Mouse (Mus musculus) lung, postnatal 36 days (tissue): ENCODE results near the gene Tbcd.
"Not testable (repeated sequence)": the region's sequence is repeated elsewhere in the genome, so short reads cannot be mapped to it uniquely, and the experiment has no call there.

ENCODE experiments used
- DNase-seq: peaks from one replicate; pipeline ENCODE4 v3.0.0; 2022; ENCODE audit warnings: mixed read lengths

The Tbcd gene

DNA sequence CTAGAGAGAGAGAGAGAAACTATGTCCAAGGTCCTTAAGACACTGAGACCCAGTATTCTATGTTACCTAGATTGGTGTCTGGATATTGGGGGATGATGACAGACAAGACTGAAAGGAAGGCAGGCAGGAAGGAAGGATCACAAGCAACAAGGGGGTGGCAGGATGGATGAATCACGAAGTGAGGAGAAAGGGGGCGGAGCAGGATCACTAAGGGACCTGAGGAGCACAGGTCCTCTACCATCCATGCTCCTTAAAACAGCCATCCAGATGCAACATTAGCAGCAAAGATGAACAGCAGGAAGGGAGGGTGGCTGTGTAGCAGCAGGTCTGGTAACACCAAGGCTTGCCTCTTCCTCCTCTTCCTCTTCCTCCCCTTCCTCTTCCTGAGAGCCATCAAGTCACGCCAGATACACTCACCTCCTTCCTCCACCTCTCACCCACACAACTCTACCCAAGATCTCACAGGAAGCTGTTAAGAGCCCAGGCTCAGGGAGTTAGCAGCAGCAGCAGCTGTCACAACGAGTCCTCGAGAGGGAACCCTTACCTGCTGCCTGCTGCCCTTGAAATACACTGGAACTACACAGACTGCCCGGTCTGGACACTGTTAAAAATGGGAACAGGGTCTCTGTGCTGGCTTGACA lies 203.5 kb downstream of the Tbcd start:
- no peak for DNase-seq

DNA sequence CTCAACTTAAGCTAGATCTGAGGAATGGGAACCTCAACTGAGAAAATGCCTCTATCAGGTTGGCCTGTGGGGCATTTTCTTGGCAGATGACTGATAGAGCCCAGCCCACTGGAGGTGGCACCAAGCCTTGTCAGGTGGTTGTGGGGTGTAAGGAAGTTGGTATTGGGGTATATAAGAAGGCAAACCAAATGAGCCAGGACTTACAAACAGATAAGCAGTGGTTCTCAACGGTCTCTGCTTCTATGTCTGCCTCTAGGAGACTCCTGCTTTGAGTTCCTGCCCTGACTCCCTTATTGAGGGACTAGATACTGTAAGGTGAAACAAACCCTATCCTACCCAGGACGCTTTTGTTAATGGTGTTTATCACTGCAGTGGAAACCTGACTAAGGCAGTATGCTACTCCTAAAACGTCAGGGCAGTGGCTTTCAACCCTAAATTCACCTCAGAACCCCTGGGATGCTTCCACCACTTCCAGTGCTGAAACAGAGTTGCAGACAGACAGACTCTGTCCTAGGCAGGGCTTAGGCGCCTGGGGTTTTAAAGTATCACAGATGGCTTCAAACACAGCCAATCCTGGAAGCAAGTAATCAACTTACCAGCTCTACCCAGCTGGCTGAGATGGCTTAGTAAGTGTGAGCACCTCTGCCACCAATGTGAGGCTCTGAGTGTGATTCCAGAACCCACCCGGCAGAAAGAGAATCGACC lies 204.2 kb downstream of the Tbcd start:
- DNase-seq, result no peak

DNA sequence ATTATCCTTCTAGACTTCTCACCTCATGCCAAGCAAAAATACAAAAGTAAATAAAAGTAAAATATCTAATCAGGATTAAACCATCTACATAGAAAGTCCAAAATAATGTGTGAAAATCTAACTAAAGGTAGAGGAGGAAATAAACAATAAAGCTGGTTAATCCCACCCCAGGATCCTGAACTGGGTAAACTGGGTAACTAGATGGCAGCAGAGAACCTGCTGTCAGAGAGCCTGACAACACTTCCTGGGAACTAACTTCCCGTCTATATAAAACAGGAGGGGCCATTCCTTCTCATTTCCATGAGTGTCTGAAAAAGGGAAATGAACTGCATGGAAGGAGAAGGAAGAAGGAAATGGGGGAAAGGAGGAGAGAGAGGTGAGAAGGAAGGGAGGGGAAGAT lies 206.4 kb downstream of the Tbcd start:
- DNase-seq, result no peak

DNA sequence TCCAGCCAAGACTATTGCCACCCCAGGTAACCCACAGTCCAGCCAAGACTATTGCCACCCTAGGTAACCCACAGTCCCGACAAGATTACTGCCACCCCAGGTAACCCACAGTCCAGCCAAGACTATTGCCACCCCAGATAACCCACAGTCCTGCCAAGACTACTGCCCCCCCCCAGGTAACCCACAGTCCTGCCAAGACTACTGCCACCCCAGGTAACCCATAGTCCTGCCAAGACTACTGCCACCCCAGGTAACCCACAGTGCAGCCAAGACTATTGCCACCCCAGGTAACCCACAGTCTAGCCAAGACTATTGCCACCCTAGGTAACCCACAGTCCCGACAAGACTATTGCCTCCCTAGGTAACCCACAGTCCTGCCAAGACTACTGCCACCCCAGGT lies 208.9 kb downstream of the Tbcd start:
- DNase-seq, result not testable (repeated sequence)

DNA sequence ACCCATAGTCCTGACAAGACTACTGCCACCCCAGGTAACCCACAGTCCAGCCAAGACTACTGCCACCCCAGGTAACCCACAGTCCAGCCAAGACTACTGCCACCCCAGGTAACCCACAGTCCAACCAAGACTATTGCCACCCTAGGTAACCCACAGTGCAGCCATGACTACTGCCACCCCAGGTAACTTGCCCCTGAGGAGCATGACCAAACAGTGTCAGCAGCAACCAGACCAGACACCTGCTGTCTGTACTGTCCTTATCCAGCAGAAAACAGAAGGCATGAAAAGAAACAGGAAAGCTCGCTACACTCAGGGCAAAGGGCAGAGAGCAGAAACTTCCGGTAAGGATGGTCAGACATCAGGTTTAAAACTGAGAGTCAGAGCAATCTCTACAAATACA lies 209.4 kb downstream of the Tbcd start:
- no peak for DNase-seq
